Mouse (Mus musculus): ENCODE results near the gene Rrp36. TPM values are rescaled to one million over a fixed set of nuclear protein-coding genes. Genes with fewer than 3 reads are reported as not detected.

Rrp36 gene
- polyA plus RNA-seq, 1 experiment from 2014 or later, result 36.5 TPM

DNA sequence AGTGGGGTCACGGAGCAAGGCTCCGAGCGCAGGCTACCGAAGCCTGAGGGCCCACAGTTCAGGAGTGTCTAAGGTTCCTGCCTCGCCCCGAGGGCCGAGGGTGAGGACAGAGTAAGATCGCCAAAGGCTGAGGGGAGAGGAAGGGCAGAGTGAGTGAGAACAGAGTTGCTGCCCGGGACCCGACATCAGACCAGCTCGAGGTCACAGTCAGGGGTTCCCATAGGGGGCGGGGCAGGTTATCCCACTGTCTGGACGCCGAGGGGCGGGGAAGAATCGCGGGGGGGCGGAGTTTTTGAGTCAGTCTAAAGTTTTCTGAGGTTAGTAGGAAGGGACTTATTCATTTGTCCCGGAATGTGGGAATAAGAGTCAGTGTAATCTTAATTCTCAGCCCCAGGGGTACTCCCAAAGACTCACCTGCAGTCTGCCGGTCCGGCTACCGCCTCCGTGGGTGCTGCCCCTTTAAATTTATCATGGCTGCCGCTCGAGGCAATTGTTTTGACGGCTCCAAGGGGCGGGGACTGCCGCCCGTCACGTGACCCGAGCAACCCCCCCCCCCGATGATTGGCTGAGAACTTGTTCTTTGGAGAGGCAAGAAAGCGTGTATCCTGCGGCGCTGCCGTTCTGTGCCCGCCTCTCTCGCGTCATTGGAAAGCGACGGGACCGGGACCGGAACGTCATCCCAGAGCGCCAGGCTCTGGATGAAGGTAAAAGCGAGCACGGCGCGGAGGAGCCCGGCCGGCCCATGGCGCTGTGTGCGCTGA is 28.4 kb downstream of the Rrp36 start, which contains the start of the genes Klc4 and Mrpl2:
Klc4 (minus strand) TSS at position 462 of the 761 bp plus-strand sequence.
Mrpl2 (plus strand) TSS at position 669 of the 761 bp plus-strand sequence.
- peak within 1 kb of the TSS; percentile 81 for H3K27ac ChIP-seq (ENCODE audit: poor library complexity, severe bottlenecking)
- H3K9ac ChIP-seq, result peak within 1 kb of the TSS; percentile 89
- H3K27me3 ChIP-seq (replicated peaks), result no peaks in the 10 kb centered on the region
- peak; percentile 86 for ATAC-seq (ENCODE audit: insufficient number of reproducible peaks, low FRiP score)
- no peaks in the 10 kb centered on the region for H3K9me3 ChIP-seq (replicated peaks)
- peaks cover 34% of the 10 kb centered on the region for H3K36me3 ChIP-seq
- H3K4me1 ChIP-seq (replicated peaks), result peaks cover 29% of the 10 kb centered on the region
- under 1% methylated on average over 53 of the region's 53 CpGs for WGBS
- H3K4me3 ChIP-seq, result peak within 1 kb of the TSS; percentile 89
- peak within 1 kb of the TSS; percentile 91 for H3K4me2 ChIP-seq

DNA sequence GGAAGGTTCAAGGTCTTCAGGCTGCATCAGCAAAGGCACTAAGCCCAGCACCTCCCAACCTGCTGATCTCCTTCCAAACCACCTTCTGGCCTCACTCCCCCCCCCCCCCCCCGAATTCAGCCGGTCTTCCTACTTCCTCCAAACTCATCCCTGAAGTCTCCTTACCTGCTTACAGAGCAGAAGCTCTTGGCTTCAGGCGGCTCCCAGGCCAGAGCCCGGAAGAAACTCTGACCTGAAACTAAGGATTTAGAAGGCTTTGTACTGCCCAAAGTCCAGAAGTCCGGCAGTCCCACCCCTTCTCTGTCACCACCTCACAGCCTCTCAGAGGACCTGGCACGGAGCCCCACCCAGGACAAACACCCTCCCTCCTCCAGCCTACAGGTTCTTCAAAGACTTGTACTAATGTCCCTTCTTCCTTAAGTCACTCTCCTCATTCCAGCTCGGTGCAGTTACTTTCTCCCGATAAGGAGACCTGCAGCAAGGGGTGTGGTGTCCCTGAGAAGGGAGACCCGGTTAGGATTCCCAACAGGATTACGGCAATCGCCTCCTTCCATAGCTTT is 29.2 kb downstream of the Rrp36 start:
- Histone ChIP-seq H3K27ac (ENCODE audit: poor library complexity, severe bottlenecking) (peak overlapping the region; percentile 65), H3K4me1 (replicated peaks) (peaks cover 29% of the 10 kb centered on the region), H3K4me2 (peak overlapping the region; percentile 91), H3K27me3 (replicated peaks) (no peaks in the 10 kb centered on the region), H3K9ac (peak overlapping the region; percentile 79), H3K9me3 (replicated peaks) (no peaks in the 10 kb centered on the region), H3K4me3 (peak overlapping the region; percentile 89), H3K36me3 (peaks cover 41% of the 10 kb centered on the region)
- ATAC-seq (ENCODE audit: insufficient number of reproducible peaks, low FRiP score), result 0 out of 2 replicates have a peak, but pooled peaks have one; percentile 16
- WGBS, result 14% methylated on average over 11 of the region's 11 CpGs

DNA sequence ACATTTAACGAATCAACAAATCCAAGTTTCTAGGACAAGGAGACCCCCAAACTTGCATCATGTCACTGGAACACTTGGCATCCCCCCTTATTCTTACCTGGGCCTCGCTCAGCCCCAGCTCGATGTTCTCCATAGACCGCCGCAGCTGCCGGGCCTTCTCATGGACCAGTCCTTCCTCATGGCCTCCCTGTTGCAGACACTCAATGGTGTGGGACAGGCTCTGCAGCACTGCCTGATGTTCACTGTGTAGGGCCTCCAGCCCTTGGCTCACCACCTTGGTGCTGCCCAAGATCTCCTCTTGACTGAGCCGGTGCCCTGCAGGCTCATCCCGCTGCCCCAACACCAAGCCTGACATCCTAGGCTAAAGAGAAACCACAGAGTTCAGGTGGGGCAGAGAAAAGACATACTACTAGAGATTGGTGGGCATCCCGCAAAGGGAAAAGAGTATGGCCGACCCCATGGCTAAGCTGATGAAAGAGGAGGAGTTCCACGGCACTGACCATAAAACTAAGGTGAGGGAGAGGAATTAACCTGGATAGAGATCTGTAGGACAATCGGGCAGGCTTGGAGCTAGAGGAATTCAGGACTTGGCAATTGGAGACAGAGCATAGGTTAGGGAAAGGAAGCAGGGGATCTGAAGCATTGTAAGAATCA is 29.9 kb downstream of the Rrp36 start:
- H3K36me3 ChIP-seq, result peaks cover 48% of the 10 kb centered on the region
- H3K9me3 ChIP-seq (replicated peaks), result no peaks in the 10 kb centered on the region
- 85% methylated on average over 12 of the region's 12 CpGs for WGBS
- peak overlapping the region; percentile 79; the same call in 1 of the 2 replicates for H3K9ac ChIP-seq
- no peaks in the 10 kb centered on the region for H3K27me3 ChIP-seq (replicated peaks)
- H3K4me1 ChIP-seq (replicated peaks), result peaks cover 23% of the 10 kb centered on the region
- peak overlapping the region; percentile 89 for H3K4me3 ChIP-seq
- peak overlapping the region; percentile 91 for H3K4me2 ChIP-seq
- no peak for ATAC-seq (ENCODE audit: insufficient number of reproducible peaks, low FRiP score)
- no peak overlapping the region for H3K27ac ChIP-seq (ENCODE audit: poor library complexity, severe bottlenecking)

DNA sequence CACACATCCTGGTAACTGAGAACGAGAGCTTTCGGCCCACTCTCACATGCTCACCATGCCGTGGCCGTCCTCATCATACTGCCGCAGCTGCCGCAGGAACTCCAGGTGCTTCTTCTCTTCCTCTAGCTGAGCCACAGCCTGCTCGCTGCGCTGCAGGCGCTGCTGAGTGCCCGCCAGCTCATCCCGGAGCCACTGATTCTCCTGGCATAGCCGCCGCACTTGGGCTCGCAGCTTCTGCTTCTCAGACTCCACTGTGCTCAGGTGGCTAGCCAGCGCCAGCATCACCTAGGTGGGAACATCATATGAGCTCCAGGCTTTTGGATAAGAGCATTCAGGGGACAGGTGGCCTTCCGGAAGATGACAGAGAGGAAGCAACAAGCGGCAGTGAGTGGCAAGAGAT is 32.1 kb downstream of the Rrp36 start:
- Histone ChIP-seq H3K27ac (ENCODE audit: poor library complexity, severe bottlenecking) (no peak overlapping the region), H3K4me1 (replicated peaks) (peaks cover 23% of the 10 kb centered on the region), H3K4me3 (no peak overlapping the region), H3K9me3 (replicated peaks) (no peaks in the 10 kb centered on the region), H3K36me3 (peaks cover 46% of the 10 kb centered on the region), H3K4me2 (no peak overlapping the region), H3K27me3 (replicated peaks) (no peaks in the 10 kb centered on the region), H3K9ac (no peak overlapping the region)
- 84% methylated on average over 17 of the region's 17 CpGs for WGBS
- ATAC-seq (ENCODE audit: insufficient number of reproducible peaks, low FRiP score), result no peak

DNA sequence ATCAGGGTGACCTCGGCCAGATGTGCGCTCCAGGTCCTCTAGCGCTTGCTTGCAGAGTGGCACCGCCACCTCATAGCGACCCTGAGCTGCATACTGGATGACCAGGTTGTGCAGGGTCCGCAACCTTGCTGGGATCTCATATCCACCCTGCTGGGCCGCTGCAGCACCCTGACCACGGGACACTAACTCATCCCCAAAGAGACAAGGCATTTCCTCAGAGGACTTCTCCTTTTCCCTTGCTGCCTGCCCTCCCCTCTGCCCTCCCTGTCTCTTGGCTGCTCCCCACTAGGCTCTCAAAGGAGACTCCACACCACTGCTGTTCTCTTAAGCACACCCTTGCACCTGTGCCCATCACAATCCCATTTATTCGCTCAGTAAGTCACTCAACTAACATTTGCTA is 34.2 kb downstream of the Rrp36 start:
- Histone ChIP-seq H3K27ac (ENCODE audit: poor library complexity, severe bottlenecking) (no peak overlapping the region), H3K9me3 (replicated peaks) (no peaks in the 10 kb centered on the region), H3K27me3 (replicated peaks) (no peaks in the 10 kb centered on the region), H3K4me1 (replicated peaks) (peaks cover 28% of the 10 kb centered on the region), H3K36me3 (peaks cover 54% of the 10 kb centered on the region), H3K4me3 (no peak overlapping the region), H3K9ac (no peak overlapping the region), H3K4me2 (no peak overlapping the region)
- no peak for ATAC-seq (ENCODE audit: insufficient number of reproducible peaks, low FRiP score)
- 79% methylated on average over 9 of the region's 9 CpGs for WGBS

DNA sequence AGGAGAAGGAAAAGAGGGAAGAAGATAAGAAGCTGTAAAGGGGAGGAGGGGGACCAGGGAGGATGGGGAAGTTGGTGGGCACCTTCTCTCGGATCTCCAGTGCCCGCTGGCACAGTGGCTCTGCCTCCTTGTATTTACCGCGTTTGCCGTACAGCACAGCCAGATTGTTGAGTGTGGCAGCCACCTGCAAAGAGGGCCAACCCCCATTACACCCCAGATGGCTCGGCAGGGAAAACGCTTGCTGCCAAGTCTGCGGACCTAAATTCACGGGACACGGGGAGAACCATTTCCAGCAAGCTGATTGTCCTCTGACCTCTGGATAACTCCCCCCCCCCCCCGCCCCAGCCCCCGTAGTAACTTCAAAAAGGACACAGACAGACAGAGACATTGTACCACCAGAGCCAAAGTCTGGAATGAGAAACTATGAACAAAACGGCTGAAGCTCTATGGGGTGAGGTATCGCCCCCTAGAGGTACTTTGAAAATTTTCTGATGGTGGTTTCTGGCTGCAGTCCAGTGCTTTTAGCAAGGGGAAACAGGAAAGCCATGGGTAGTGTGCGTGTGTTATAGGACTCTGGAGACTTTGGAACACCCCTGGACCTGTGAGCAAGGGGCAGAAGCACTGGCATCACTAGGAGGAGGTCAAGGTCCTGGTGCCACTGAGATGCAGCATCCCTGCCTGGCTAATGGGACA is 37.2 kb downstream of the Rrp36 start:
- peak overlapping the region; percentile 29; the same call in 1 of the 2 replicates for H3K4me2 ChIP-seq
- H3K36me3 ChIP-seq, result peaks cover 70% of the 10 kb centered on the region
- H3K4me3 ChIP-seq, result no peak overlapping the region
- no peaks in the 10 kb centered on the region for H3K27me3 ChIP-seq (replicated peaks)
- WGBS, result 25% methylated on average over 15 of the region's 15 CpGs
- no peaks in the 10 kb centered on the region for H3K9me3 ChIP-seq (replicated peaks)
- peak overlapping the region; percentile 48; the same call in 1 of the 2 replicates for H3K9ac ChIP-seq
- peaks cover 20% of the 10 kb centered on the region for H3K4me1 ChIP-seq (replicated peaks)
- peak; percentile 10; the same call in 1 of the 2 replicates for ATAC-seq (ENCODE audit: insufficient number of reproducible peaks, low FRiP score)
- H3K27ac ChIP-seq (ENCODE audit: poor library complexity, severe bottlenecking), result no peak overlapping the region

DNA sequence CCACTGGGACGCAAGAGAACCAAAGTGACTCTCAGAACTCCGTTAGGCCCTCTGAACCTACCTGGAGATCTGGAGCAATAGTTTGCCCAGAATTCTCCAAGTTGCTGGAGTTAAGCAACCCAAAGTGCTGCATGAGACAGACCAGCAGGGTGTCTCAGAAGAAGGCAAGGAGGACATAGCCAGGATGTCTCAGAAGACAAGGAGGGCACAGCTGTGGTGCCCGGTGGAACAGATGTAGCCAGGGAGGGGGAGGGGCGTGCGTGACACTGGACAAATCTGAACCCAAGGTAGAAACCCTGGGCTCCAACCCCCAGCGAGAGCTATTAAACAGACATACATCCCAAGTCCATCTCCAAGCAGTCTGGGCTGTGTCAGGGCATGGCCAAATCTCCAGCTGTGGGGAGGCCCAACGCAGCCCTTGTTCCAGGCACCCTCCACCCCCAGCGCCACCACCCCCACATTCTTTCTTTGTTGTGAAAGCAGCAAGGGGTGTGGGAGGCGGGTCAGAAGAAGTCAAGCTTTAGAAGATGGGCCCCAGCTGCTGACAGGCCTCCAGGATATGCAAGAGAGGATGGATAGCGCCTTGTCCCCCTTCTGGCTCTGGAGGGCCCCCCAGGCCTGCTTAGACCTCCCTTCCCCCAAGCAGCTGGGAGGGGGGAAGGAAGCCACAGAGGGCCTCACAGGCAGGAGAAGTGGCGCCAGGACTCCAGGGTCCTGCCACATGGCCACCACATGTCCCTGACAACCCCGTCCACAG is 44.3 kb downstream of the Rrp36 start:
- H3K27me3 ChIP-seq (replicated peaks), result no peaks in the 10 kb centered on the region
- 10% methylated on average over 12 of the region's 12 CpGs for WGBS
- peak overlapping the region; percentile 94 for H3K27ac ChIP-seq (ENCODE audit: poor library complexity, severe bottlenecking)
- peak overlapping the region; percentile 95 for H3K9ac ChIP-seq
- peaks cover 51% of the 10 kb centered on the region for H3K4me1 ChIP-seq (replicated peaks)
- H3K36me3 ChIP-seq, result peaks cover 30% of the 10 kb centered on the region
- no peaks in the 10 kb centered on the region for H3K9me3 ChIP-seq (replicated peaks)
- H3K4me2 ChIP-seq, result peak overlapping the region; percentile 88
- peak overlapping the region; percentile 79 for H3K4me3 ChIP-seq
- ATAC-seq (ENCODE audit: insufficient number of reproducible peaks, low FRiP score), result peak; percentile 67

DNA sequence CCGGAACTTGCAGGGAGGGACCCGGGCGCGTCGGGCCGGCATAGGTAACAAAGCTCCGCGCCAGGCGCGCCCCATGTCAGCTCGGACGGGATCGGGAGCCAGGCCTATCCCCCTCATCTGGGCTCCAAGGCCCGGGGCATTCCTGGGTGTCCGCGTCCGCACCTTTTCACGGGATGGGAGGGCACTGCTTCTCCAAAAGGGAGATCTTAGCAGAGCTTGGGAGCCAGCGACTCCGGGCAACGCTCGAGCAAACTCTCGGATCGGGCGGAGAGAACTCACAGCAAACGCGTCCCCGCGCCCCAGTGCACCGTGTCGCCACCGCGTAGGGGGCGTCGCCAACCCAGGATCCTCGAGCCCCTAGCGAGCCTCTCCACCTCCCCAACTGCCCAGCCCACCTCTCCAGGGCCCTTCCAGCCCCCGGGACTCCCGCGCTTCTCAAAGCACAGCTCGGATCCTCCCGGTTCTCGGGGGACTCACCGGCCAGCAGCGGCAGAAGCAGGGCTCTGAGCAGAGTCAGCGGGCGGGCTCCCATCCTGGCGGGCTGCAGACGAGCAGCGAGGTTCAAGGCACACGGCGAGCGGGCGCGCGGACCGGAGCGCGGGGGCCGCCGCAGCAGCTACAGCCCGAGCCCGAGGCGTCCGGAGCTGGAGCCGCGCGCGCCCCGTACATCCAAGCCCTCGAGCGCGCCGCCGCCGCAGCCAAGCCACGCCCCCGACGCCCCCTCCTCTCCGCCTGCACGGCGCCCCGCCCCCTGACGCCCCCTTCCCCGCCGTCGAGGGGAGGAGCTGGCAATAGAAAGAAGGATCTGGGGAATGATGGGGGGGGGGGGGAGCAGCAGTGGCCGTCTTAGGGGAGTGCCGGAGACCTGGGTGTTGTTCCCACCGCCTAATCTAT is 45.1 kb downstream of the Rrp36 start, which contains the start of gene Ptk7:
Ptk7 (minus strand) TSS at position 714 of the 894 bp plus-strand sequence.
- peak; percentile 78 for ATAC-seq (ENCODE audit: insufficient number of reproducible peaks, low FRiP score)
- H3K4me3 ChIP-seq, result peak within 1 kb of the TSS; percentile 79
- peak within 1 kb of the TSS; percentile 94 for H3K27ac ChIP-seq (ENCODE audit: poor library complexity, severe bottlenecking)
- peak within 1 kb of the TSS; percentile 95 for H3K9ac ChIP-seq
- no peaks in the 10 kb centered on the region for H3K9me3 ChIP-seq (replicated peaks)
- no peaks in the 10 kb centered on the region for H3K27me3 ChIP-seq (replicated peaks)
- H3K4me1 ChIP-seq (replicated peaks), result peaks cover 59% of the 10 kb centered on the region
- peak within 1 kb of the TSS; percentile 88 for H3K4me2 ChIP-seq
- peaks cover 25% of the 10 kb centered on the region for H3K36me3 ChIP-seq
- 0% methylated on average over 75 of the region's 90 CpGs for WGBS

DNA sequence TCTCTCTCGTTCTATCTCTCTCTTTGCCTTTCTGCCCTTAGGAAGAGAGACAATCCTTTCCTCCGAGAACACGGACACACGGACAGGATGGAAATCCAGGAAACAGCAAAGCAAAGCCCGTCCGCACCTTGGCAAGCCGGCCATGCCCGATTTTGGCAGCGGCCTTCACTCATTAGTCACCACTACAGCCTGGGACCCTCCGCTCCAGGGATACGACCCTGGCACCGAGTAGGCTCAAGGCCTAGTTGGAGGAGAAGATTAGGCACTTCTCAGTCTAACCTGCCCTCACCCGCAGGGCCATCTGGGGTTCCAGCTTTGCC is 45.7 kb downstream of the Rrp36 start:
- H3K9me3 ChIP-seq (replicated peaks), result no peaks in the 10 kb centered on the region
- WGBS, result under 1% methylated on average over 13 of the region's 13 CpGs
- H3K36me3 ChIP-seq, result peaks cover 18% of the 10 kb centered on the region
- H3K27me3 ChIP-seq (replicated peaks), result no peaks in the 10 kb centered on the region
- H3K4me3 ChIP-seq, result peak overlapping the region; percentile 79
- H3K9ac ChIP-seq, result peak overlapping the region; percentile 95
- peaks cover 65% of the 10 kb centered on the region for H3K4me1 ChIP-seq (replicated peaks)
- H3K4me2 ChIP-seq, result peak overlapping the region; percentile 88
- no peak; the same call in 1 of the 2 replicates for ATAC-seq (ENCODE audit: insufficient number of reproducible peaks, low FRiP score)
- peak overlapping the region; percentile 94 for H3K27ac ChIP-seq (ENCODE audit: poor library complexity, severe bottlenecking)

Data from heart, embryonic 12.5 days (tissue).